Mouse (Mus musculus): ENCODE measurements around the gene Lrrn2.

- TF ChIP-seq POLR2A (IDR thresholded peaks at IDR 0.05; ENCODE audit: borderline replicate concordance, control insufficient read depth, low read depth, low read length) (no peak), CTCF (IDR thresholded peaks at IDR 0.05; ENCODE audit: control insufficient read depth, insufficient read depth, low read length) (no peak)
These were observed 19.0 kb downstream of the Lrrn2 start for GRCm38 (mm10) chr1:132899029-132899428.
